Mouse (Mus musculus): ENCODE results near the gene Cnot11. TPM values are rescaled to one million over a fixed set of nuclear protein-coding genes. Genes with fewer than 3 reads are reported as not detected.
"Not testable (repeated sequence)": the region's sequence is repeated elsewhere in the genome, so short reads cannot be mapped to it uniquely, and the experiment has no call there.

The Cnot11 gene
- polyA plus RNA-seq, 1 experiment from 2014 or later, result 11.1 TPM

GRCm38 (mm10) chr1:39578446-39578845 is 43.7 kb downstream of the Cnot11 start:
- Histone ChIP-seq H3K4me3 (ENCODE audit: low read depth, low read length) (no peak overlapping the region), H3K9ac (ENCODE audit: low read length) (no peak overlapping the region), H3K36me3 (ENCODE audit: control insufficient read depth, insufficient read depth, low read length) (no peaks in the 10 kb centered on the region), H3K4me1 (replicated peaks; ENCODE audit: control insufficient read depth, insufficient read depth) (no peaks in the 10 kb centered on the region), H3K27ac (replicated peaks) (no peak overlapping the region), H3K9me3 (ENCODE audit: control insufficient read depth, low read length) (no peaks in the 10 kb centered on the region), H3K27me3 (ENCODE audit: control insufficient read depth, insufficient read depth, low read length) (no peaks in the 10 kb centered on the region), H3K4me2 (replicated peaks; ENCODE audit: low read depth) (no peak overlapping the region)
- ATAC-seq (ENCODE audit: low FRiP score, low TSS enrichment), result no peak
- 70% methylated on average over 5 of the region's 5 CpGs for WGBS
- DNase-seq (ENCODE audit: low spot score), result no peak
- TF ChIP-seq EP300 (optimal IDR thresholded peaks at IDR 0.05) (no peak), CTCF (IDR thresholded peaks at IDR 0.05; ENCODE audit: low read depth) (no peak)

DNA sequence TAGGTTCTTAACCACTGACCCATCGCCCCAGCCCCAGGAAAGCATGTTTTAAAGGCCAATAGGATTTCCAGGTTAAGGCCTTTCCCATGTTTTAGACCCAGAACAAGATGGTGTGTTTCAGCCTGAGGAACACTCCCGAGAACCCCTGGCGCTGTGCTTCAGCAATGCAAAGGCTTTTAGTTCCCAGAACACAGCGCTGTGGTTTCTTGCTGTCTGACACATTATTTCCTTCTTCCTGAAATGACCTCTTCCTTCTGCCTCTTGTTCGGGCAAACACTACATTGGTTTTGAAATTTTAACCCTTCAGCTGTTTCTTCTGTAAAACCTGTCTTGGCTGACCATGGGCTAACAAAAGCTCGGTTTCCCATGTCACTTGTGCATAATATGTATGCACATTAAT is 44.3 kb downstream of the Cnot11 start:
- Histone ChIP-seq H3K4me3 (ENCODE audit: low read depth, low read length) (no peak overlapping the region), H3K36me3 (ENCODE audit: control insufficient read depth, insufficient read depth, low read length) (no peaks in the 10 kb centered on the region), H3K27me3 (ENCODE audit: control insufficient read depth, insufficient read depth, low read length) (no peaks in the 10 kb centered on the region), H3K4me2 (replicated peaks; ENCODE audit: low read depth) (no peak overlapping the region), H3K27ac (replicated peaks) (0 out of 2 replicates have a peak overlapping the region, but pooled peaks have one; percentile 36), H3K4me1 (replicated peaks; ENCODE audit: control insufficient read depth, insufficient read depth) (no peaks in the 10 kb centered on the region), H3K9ac (ENCODE audit: low read length) (no peak overlapping the region), H3K9me3 (ENCODE audit: control insufficient read depth, low read length) (no peaks in the 10 kb centered on the region)
- no peak for ATAC-seq (ENCODE audit: low FRiP score, low TSS enrichment)
- no peak for DNase-seq (ENCODE audit: low spot score)
- 62% methylated on average over 6 of the region's 6 CpGs for WGBS
- TF ChIP-seq CTCF (IDR thresholded peaks at IDR 0.05; ENCODE audit: low read depth), result no peak
- TF ChIP-seq EP300 (optimal IDR thresholded peaks at IDR 0.05), result no peak

GRCm38 (mm10) chr1:39581215-39581614 is 46.4 kb downstream of the Cnot11 start:
- Histone ChIP-seq H3K4me3 (ENCODE audit: low read depth, low read length) (no peak overlapping the region), H3K9ac (ENCODE audit: low read length) (no peak overlapping the region), H3K9me3 (ENCODE audit: control insufficient read depth, low read length) (no peaks in the 10 kb centered on the region), H3K4me2 (replicated peaks; ENCODE audit: low read depth) (no peak overlapping the region), H3K27ac (replicated peaks) (no peak overlapping the region), H3K4me1 (replicated peaks; ENCODE audit: control insufficient read depth, insufficient read depth) (no peaks in the 10 kb centered on the region), H3K36me3 (ENCODE audit: control insufficient read depth, insufficient read depth, low read length) (no peaks in the 10 kb centered on the region), H3K27me3 (ENCODE audit: control insufficient read depth, insufficient read depth, low read length) (no peaks in the 10 kb centered on the region)
- DNase-seq (ENCODE audit: low spot score), result no peak
- TF ChIP-seq EP300 (optimal IDR thresholded peaks at IDR 0.05), result no peak
- TF ChIP-seq CTCF (IDR thresholded peaks at IDR 0.05; ENCODE audit: low read depth), result no peak
- no peak for ATAC-seq (ENCODE audit: low FRiP score, low TSS enrichment)
- WGBS, result 74% methylated on average over 2 of the region's 3 CpGs

GRCm38 (mm10) chr1:39583173-39583572 is 48.4 kb downstream of the Cnot11 start:
- 92% methylated on average over 9 of the region's 9 CpGs for WGBS

GRCm38 (mm10) chr1:39585416-39585815 is 50.6 kb downstream of the Cnot11 start:
- Histone ChIP-seq H3K36me3 (ENCODE audit: control insufficient read depth, insufficient read depth, low read length) (no peaks in the 10 kb centered on the region), H3K4me2 (replicated peaks; ENCODE audit: low read depth) (no peak overlapping the region), H3K9ac (ENCODE audit: low read length) (no peak overlapping the region), H3K27ac (replicated peaks) (no peak overlapping the region), H3K27me3 (ENCODE audit: control insufficient read depth, insufficient read depth, low read length) (no peaks in the 10 kb centered on the region), H3K4me3 (ENCODE audit: low read depth, low read length) (no peak overlapping the region), H3K4me1 (replicated peaks; ENCODE audit: control insufficient read depth, insufficient read depth) (no peaks in the 10 kb centered on the region), H3K9me3 (ENCODE audit: control insufficient read depth, low read length) (no peaks in the 10 kb centered on the region)
- ATAC-seq (ENCODE audit: low FRiP score, low TSS enrichment), result no peak
- no peak for TF ChIP-seq EP300 (optimal IDR thresholded peaks at IDR 0.05)
- no peak for TF ChIP-seq CTCF (IDR thresholded peaks at IDR 0.05; ENCODE audit: low read depth)
- 82% methylated on average over 9 of the region's 9 CpGs for WGBS
- DNase-seq (ENCODE audit: low spot score), result no peak

More at GRCm38 (mm10) chr1:39583173-39583572, 48.4 kb downstream of the Cnot11 start:
- no peaks in the 10 kb centered on the region for H3K36me3 ChIP-seq (ENCODE audit: control insufficient read depth, insufficient read depth, low read length)
- ATAC-seq (ENCODE audit: low FRiP score, low TSS enrichment) (no peak), DNase-seq (ENCODE audit: low spot score) (no peak)
- no peak overlapping the region for H3K4me3 ChIP-seq (ENCODE audit: low read depth, low read length)
- no peak overlapping the region for H3K27ac ChIP-seq (replicated peaks)
- H3K9me3 ChIP-seq (ENCODE audit: control insufficient read depth, low read length), result no peaks in the 10 kb centered on the region
- H3K4me1 ChIP-seq (replicated peaks; ENCODE audit: control insufficient read depth, insufficient read depth), result no peaks in the 10 kb centered on the region
- no peaks in the 10 kb centered on the region for H3K27me3 ChIP-seq (ENCODE audit: control insufficient read depth, insufficient read depth, low read length)
- no peak overlapping the region for H3K9ac ChIP-seq (ENCODE audit: low read length)
- TF ChIP-seq EP300 (optimal IDR thresholded peaks at IDR 0.05), result no peak
- no peak for TF ChIP-seq CTCF (IDR thresholded peaks at IDR 0.05; ENCODE audit: low read depth)
- H3K4me2 ChIP-seq (replicated peaks; ENCODE audit: low read depth), result no peak overlapping the region

DNA sequence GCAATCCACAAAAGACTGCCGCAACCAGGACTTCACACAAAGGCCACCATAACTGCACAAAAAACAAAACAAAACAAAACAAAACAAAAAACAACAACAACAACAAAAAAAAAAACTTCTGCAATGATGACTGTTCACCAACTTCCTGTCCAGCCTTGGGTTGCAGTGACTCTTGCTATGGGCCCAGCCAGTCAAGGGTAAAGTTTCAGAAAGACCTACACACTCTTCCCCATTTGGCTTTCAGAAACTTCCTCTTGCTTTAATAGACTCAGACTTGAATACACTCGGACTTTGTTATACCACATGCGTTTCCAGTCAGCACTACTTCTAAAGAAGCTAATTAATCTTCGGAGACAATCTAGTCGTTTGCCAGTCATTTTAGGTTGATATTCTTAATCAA is 55.4 kb downstream of the Cnot11 start:
- 69% methylated on average over 5 of the region's 5 CpGs for WGBS
- no peak overlapping the region for H3K4me3 ChIP-seq (ENCODE audit: low read depth, low read length)
- H3K4me1 ChIP-seq (replicated peaks; ENCODE audit: control insufficient read depth, insufficient read depth), result no peaks in the 10 kb centered on the region
- no peaks in the 10 kb centered on the region for H3K36me3 ChIP-seq (ENCODE audit: control insufficient read depth, insufficient read depth, low read length)
- H3K4me2 ChIP-seq (replicated peaks; ENCODE audit: low read depth), result no peak overlapping the region
- H3K9ac ChIP-seq (ENCODE audit: low read length), result no peak overlapping the region
- no peak overlapping the region for H3K27ac ChIP-seq (replicated peaks)
- H3K9me3 ChIP-seq (ENCODE audit: control insufficient read depth, low read length), result no peaks in the 10 kb centered on the region
- ATAC-seq (ENCODE audit: low FRiP score, low TSS enrichment) (no peak), DNase-seq (ENCODE audit: low spot score) (no peak)
- no peaks in the 10 kb centered on the region for H3K27me3 ChIP-seq (ENCODE audit: control insufficient read depth, insufficient read depth, low read length)
- no peak for TF ChIP-seq EP300 (optimal IDR thresholded peaks at IDR 0.05)
- no peak for TF ChIP-seq CTCF (IDR thresholded peaks at IDR 0.05; ENCODE audit: low read depth)

- H3K4me3 ChIP-seq (ENCODE audit: low read depth, low read length); H3K27me3 ChIP-seq (ENCODE audit: control insufficient read depth, insufficient read depth, low read length); H3K36me3 ChIP-seq (ENCODE audit: control insufficient read depth, insufficient read depth, low read length); H3K9me3 ChIP-seq (ENCODE audit: control insufficient read depth, low read length); ATAC-seq (ENCODE audit: low FRiP score, low TSS enrichment); H3K4me2 ChIP-seq (replicated peaks; ENCODE audit: low read depth); H3K27ac ChIP-seq (replicated peaks); H3K4me1 ChIP-seq (replicated peaks; ENCODE audit: control insufficient read depth, insufficient read depth); H3K9ac ChIP-seq (ENCODE audit: low read length); DNase-seq (ENCODE audit: low spot score): not testable (repeated sequence)
- WGBS, result 51% methylated on average over 1 of the region's 1 CpGs
These were observed 56.8 kb downstream of the Cnot11 start for GRCm38 (mm10) chr1:39591557-39591956.
